Mouse (Mus musculus) lung, adult 10 weeks (tissue): Measurements from ENCODE around the gene Pou5f1. TPM values are rescaled to one million over a fixed set of nuclear protein-coding genes. Genes with fewer than 3 reads are reported as not detected.

Experiments used
- polyA plus RNA-seq: library from polyadenylated mRNA; stranded (reverse); fragments of 350-450 nt; fragmentation: Illumina TruSeq; extraction: RNeasy Lipid Tissue Mini Kit (QIAGEN cat#74804); gene quantifications from one replicate; pipeline ENCODE4 v1.2.3, GENCODE M21; 2014; ENCODE audit warnings: low read depth, low replicate concordance; ENCODE audit not compliant: insufficient read depth

Pou5f1 gene
- polyA plus RNA-seq, result not detected

DNA sequence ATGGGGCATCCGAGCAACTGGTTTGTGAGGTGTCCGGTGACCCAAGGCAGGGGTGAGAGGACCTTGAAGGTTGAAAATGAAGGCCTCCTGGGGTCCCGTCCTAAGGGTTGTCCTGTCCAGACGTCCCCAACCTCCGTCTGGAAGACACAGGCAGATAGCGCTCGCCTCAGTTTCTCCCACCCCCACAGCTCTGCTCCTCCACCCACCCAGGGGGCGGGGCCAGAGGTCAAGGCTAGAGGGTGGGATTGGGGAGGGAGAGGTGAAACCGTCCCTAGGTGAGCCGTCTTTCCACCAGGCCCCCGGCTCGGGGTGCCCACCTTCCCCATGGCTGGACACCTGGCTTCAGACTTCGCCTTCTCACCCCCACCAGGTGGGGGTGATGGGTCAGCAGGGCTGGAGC is at the start of gene Pou5f1:
TSS of gene Pou5f1 (plus strand) at position 243 of the 400 bp plus-strand sequence.

DNA sequence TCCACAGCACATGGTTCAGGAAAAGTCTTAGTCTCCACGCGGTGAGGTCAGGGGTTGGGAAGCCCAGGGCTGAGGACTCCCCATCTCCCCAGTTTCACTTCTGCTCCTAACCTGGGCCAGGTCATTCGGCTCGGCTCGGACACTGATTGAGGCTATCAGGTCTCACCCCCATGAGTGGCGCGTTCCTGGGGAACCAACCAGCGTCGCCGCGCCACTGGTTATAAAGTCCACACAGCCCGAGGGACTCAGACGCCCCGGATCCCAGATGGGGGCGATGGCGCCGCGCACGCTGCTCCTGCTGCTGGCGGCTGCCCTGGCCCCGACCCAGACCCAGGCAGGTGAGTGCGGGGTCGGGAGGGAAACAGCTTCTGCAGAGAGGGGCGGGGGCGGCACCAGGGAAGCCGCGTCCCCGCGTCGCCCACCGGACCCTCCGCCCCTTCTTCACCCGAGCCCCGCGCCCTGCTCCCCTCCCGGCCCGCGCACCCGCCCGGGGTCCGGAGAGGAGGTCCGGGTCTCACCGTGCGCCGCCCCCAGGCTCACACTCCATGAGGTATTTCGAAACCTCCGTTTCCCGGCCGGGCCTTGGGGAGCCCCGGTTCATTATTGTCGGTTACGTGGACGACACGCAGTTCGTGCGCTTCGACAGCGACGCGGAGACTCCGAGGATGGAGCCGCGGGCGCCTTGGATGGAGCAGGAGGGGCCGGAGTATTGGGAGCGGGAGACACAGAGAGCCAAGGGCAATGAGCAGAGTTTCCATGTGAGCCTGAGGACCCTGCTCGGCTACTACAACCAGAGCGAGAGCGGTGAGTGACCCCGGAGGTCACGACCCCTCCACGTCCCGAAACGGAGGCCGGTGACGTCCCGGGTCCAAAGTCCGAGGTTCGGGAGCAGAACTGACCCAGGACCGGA is 35.7 kb upstream of the Pou5f1 start, which contains the start of gene H2-Q10:
TSS of gene H2-Q10 (plus strand) at position 248 of the 910 bp plus-strand sequence.

DNA sequence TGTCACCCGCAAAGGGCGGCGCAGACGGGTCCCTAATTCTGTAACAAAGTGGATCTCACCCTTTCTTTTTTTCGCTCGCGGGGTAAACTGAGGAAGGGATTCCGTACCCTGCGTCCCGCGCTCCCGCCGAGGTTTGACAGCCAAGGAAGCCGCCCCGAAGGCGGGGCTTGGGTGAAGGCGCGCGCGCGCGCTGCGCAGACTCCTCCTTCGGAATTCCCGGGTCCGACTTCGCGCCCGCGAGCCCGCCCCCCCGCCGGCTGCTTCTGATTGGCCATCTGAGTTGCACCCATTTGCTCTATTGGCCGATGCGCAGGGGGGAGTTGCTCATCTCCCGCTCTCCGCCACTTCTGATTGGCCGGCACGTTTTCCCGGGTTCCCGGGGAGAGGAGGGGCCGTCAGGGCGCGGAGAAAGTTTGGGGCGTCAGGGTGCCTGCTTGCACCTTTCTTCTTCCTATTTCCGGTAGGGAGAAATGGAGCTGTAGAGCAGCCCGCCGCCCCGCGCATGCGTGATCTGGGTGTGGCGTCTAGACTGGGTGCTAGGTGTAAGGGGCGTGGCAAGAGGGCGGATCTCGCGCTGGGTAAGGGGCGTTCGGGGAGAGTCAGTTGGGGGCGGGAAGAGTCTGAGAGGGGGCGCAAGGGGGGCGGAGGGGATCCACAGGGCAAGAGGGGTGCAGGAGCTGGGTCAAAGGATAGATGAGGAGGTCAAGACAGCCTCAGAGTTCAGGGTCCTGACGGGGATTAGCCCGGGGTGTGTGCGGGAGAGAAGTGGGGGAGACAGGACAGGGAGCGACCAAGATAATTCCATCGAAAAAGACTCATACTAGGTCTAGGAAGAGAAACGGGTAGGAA is 11.1 kb downstream of the Pou5f1 start, which contains the start of the genes Tcf19 and Cchcr1:
TSS of gene Tcf19 (minus strand) at position 173 of the 849 bp plus-strand sequence.
TSS of gene Cchcr1 (plus strand) at position 449 of the 849 bp plus-strand sequence.

DNA sequence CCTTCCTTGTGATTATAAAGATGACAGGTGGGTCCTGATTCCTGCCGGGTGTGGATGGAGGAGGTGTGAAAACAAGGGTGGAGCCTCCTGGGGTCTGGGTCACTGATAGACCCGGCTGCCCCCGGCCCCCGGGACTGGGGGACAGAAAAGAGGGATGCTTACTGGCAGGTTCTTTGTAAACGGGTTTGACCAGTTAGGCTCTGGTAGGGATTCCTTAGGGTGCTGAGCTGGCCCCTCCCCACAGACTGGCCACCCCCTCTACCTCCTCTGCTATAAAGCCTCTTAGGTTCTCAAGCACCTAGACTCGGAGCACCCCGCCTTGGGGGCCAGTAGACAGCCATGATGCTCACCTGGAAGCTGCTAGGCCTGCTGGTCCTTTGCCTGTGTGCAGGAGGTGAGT is 27.1 kb downstream of the Pou5f1 start, which contains the start of gene Psors1c2:
TSS of gene Psors1c2 (plus strand) at position 301 of the 400 bp plus-strand sequence.

DNA sequence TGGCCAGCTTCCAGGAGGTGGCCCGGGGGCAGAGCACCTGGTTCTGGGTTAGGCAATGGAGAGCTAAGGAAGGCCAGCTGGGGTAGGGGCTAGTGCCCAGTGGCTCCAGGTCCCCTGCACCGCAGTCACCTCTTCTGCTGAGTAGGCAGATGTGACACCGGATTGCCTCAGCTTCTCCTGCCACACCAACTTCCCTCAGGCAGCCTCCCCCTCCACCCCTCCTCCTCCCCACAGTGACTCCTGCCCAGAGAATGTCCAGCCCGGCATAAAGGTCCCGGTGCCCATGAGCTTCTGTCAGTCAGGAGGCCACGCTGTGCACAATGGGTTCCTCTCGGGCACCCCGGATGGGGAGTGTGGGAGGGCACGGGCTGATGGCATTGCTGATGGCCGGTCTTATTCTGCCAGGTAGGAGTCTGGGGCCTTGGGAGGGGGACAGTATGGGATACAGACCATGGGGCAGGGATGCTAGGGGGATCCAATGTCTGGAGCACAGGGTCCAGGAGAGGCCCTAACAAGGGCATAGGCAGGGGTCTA is 46.1 kb downstream of the Pou5f1 start, which contains the start of gene Cdsn:
TSS of gene Cdsn (plus strand) at position 248 of the 534 bp plus-strand sequence.

Other genes starting within 250 kb of the Pou5f1 start
- 887 TPM for gene H2-D1, start 243.3 kb upstream of the Pou5f1 start, polyA plus RNA-seq
- 0.72 TPM for gene H2-Q1, start 185.6 kb upstream of the Pou5f1 start, polyA plus RNA-seq
- 8.2 TPM for gene H2-Q2, start 163.8 kb upstream of the Pou5f1 start, polyA plus RNA-seq
- gene H2-Q4, start 126.4 kb upstream of the Pou5f1 start, polyA plus RNA-seq, result 102 TPM
- gene H2-Q6, start 81.2 kb upstream of the Pou5f1 start, polyA plus RNA-seq, result 56.1 TPM
- 95.6 TPM for gene H2-Q7, start 66.9 kb upstream of the Pou5f1 start, polyA plus RNA-seq
- gene H2-Q10, start 35.9 kb upstream of the Pou5f1 start, polyA plus RNA-seq, result 7.1 TPM
- 4.4 TPM for gene Tcf19, start 10.8 kb downstream of the Pou5f1 start, polyA plus RNA-seq
- gene Cchcr1, start 11.1 kb downstream of the Pou5f1 start, polyA plus RNA-seq, result 4.7 TPM
- gene Psors1c2, start 27.2 kb downstream of the Pou5f1 start, polyA plus RNA-seq, result not detected
- gene Cdsn, start 46.1 kb downstream of the Pou5f1 start, polyA plus RNA-seq, result 0.30 TPM
- not detected for gene 2300002M23Rik, start 61.4 kb downstream of the Pou5f1 start, polyA plus RNA-seq
- gene Sfta2, start 95.5 kb downstream of the Pou5f1 start, polyA plus RNA-seq, result 250 TPM
- not detected for gene Gm9573, start 120.6 kb downstream of the Pou5f1 start, polyA plus RNA-seq
- gene Mucl3, start 137.7 kb downstream of the Pou5f1 start, polyA plus RNA-seq, result 0.20 TPM
- gene Vars2, start 161.6 kb downstream of the Pou5f1 start, polyA plus RNA-seq, result 8.7 TPM
- 16.5 TPM for gene Gtf2h4, start 167.7 kb downstream of the Pou5f1 start, polyA plus RNA-seq
- gene Ddr1, start 198.6 kb downstream of the Pou5f1 start, polyA plus RNA-seq, result 18.8 TPM